Mouse (Mus musculus) kidney, embryonic 16.5 days (tissue): Measurements from ENCODE around the gene Zbtb16. TPM values are rescaled to one million over a fixed set of nuclear protein-coding genes. Genes with fewer than 3 reads are reported as not detected.
A peak's percentile ranks its signal among the peaks of the same experiment; 100 is the strongest.

Source experiments
- ATAC-seq: fragments of 200-750 bp; cut with Nextera tagmentation; 2 replicates; pipeline ENCODE4 v1.8.0; 2017; ENCODE audit warnings: moderate TSS enrichment; ENCODE audit not compliant: low FRiP score, low TSS enrichment
- H3K27ac ChIP-seq: fragments of 300-500 bp; sonication (generic); 2 replicates; pipeline ENCODE4 v1.5.1; 2014; ENCODE audit warnings: low read length
- H3K27me3 ChIP-seq: fragments of 300-500 bp; sonication (generic); 2 replicates; pipeline ENCODE4 v1.6.1; 2014; ENCODE audit warnings: low read length, control low read depth, mixed read lengths; ENCODE audit not compliant: insufficient read depth
- H3K36me3 ChIP-seq: fragments of 300-500 bp; sonication (generic); 2 replicates; pipeline ENCODE4 v1.6.1; 2014; ENCODE audit warnings: low read length, control low read depth, mixed read lengths; ENCODE audit not compliant: insufficient read depth
- H3K4me1 ChIP-seq: fragments of 300-500 bp; sonication (generic); 2 replicates; pipeline ENCODE4 v1.6.1; 2014; ENCODE audit warnings: low read length, control low read depth, mixed read lengths; ENCODE audit not compliant: insufficient read depth
- H3K4me2 ChIP-seq: fragments of 300-500 bp; sonication (generic); replicated peaks from 2 replicates; pipeline ENCODE4 v1.6.1; 2014; ENCODE audit warnings: low read depth, low read length
- H3K4me3 ChIP-seq: fragments of 300-500 bp; sonication (generic); 2 replicates; pipeline ENCODE4 v1.5.1; 2014; ENCODE audit warnings: mild to moderate bottlenecking, low read length
- H3K9ac ChIP-seq: fragments of 300-500 bp; sonication (generic); replicated peaks from 2 replicates; pipeline ENCODE4 v1.6.1; 2014; ENCODE audit warnings: low read length
- H3K9me3 ChIP-seq: fragments of 300-500 bp; sonication (generic); 2 replicates; pipeline ENCODE4 v1.6.1; 2016; ENCODE audit warnings: low read length, control low read depth
- WGBS: fragments of 180-500 bp; shearing (Covaris S2); extraction: QIAGEN DNeasy Blood & Tissue Kit; methylation state at CpG from one replicate; pipeline ENCODE4 v1.1.7; 2014; 5-methylcytosine and 5-hydroxymethylcytosine counted together
- polyA plus RNA-seq: library from polyadenylated mRNA; unstranded; fragments of >200 nt; fragmentation: Nextera tagmentation; extraction: Ambion mirVana; gene quantifications from 2 replicates; pipeline ENCODE4 v1.2.1, GENCODE M21; 2015

The Zbtb16 gene
- polyA plus RNA-seq, 1 experiment from 2014 or later = 1.8 TPM

- peak; percentile 77 for ATAC-seq
- no peaks in the 10 kb centered on the region for H3K36me3 ChIP-seq
- H3K27ac ChIP-seq = no peak overlapping the region
- H3K9me3 ChIP-seq = peaks cover 5% of the 10 kb centered on the region
- peak overlapping the region; percentile 62 for H3K4me2 ChIP-seq
- peaks cover 23% of the 10 kb centered on the region for H3K4me1 ChIP-seq
- 1% methylated on average over 18 of the region's 22 CpGs for WGBS
- peak overlapping the region; percentile 40 for H3K4me3 ChIP-seq
- peak overlapping the region; percentile 48 for H3K9ac ChIP-seq
- H3K27me3 ChIP-seq = peaks cover 13% of the 10 kb centered on the region; the same call in 1 of the 2 replicates
Measured at GRCm38 (mm10) chr9:48649098-48649766, 186.8 kb downstream of the Zbtb16 start.

DNA sequence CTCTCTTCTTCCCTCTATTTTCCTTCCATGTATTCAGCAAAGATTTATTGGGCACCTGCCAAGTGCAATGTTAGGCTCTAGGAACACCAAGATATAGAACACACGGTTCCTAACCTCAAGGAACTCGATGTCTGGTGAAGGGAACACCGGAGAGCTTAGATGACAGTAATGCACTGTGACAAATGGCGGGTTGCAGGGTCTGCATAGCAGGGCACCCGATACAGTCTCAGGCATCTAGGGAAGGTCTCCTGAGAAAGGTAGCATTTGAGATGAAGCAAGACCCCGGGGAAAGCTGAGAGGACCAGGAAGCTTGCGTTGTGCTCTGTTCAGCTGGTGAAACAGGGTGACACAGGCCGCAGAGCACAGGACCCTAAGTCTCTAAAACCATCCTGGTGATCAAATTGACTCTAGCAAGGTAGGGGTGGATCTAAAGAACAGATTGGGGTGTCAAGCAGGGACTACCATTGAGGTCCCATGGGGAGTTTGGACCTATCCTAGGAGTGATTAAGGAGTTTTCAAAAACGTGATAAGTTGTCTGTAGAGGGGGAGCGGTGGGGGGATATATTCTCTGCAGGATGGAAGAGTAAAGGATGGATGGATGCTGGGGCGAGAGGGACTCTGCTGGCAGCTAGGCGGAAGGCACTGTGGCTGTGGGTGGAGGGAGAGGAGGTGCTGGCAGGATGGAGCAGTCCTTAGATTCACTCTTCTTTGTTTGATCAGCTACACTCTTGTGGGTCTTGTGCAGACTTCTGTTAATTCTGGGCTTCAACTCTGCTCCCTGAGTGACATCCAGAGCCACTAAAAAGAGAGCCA, 187.5 kb downstream of the Zbtb16 start:
- peaks cover 13% of the 10 kb centered on the region; the same call in 1 of the 2 replicates for H3K27me3 ChIP-seq
- no peak overlapping the region for H3K27ac ChIP-seq
- H3K4me1 ChIP-seq = peaks cover 23% of the 10 kb centered on the region
- peak overlapping the region; percentile 62 for H3K4me2 ChIP-seq
- H3K9ac ChIP-seq = peak overlapping the region; percentile 48
- H3K4me3 ChIP-seq = peak overlapping the region; percentile 40; the same call in 1 of the 2 replicates
- H3K9me3 ChIP-seq = peaks cover 7% of the 10 kb centered on the region
- WGBS = 43% methylated on average over 12 of the region's 12 CpGs
- ATAC-seq = no peak
- no peaks in the 10 kb centered on the region for H3K36me3 ChIP-seq

GRCm38 (mm10) chr9:48647648-48648284, 188.3 kb downstream of the Zbtb16 start:
- H3K9me3 ChIP-seq = peaks cover 7% of the 10 kb centered on the region
- H3K4me2 ChIP-seq = no peak overlapping the region
- no peak overlapping the region for H3K4me3 ChIP-seq
- WGBS = 37% methylated on average over 10 of the region's 10 CpGs
- 0 out of 2 replicates have a peak, but pooled peaks have one; percentile 26 for ATAC-seq
- no peak overlapping the region for H3K9ac ChIP-seq
- H3K27ac ChIP-seq = no peak overlapping the region
- peaks cover 13% of the 10 kb centered on the region; the same call in 1 of the 2 replicates for H3K27me3 ChIP-seq
- no peaks in the 10 kb centered on the region for H3K36me3 ChIP-seq
- peaks cover 23% of the 10 kb centered on the region for H3K4me1 ChIP-seq

- H3K9ac ChIP-seq = no peak overlapping the region
- H3K27me3 ChIP-seq = peaks cover 13% of the 10 kb centered on the region; the same call in 1 of the 2 replicates
- peaks cover 7% of the 10 kb centered on the region for H3K9me3 ChIP-seq
- peaks cover 23% of the 10 kb centered on the region for H3K4me1 ChIP-seq
- H3K36me3 ChIP-seq = no peaks in the 10 kb centered on the region
- H3K4me2 ChIP-seq = no peak overlapping the region
- H3K27ac ChIP-seq = no peak overlapping the region
- no peak overlapping the region for H3K4me3 ChIP-seq
- ATAC-seq = no peak
- WGBS = 57% methylated on average over 16 of the region's 16 CpGs
Measured at GRCm38 (mm10) chr9:48646781-48647647, 189.0 kb downstream of the Zbtb16 start.

GRCm38 (mm10) chr9:48646251-48646650, 189.8 kb downstream of the Zbtb16 start:
- Histone ChIP-seq H3K4me2 (no peak overlapping the region), H3K9me3 (peaks cover 7% of the 10 kb centered on the region), H3K36me3 (no peaks in the 10 kb centered on the region), H3K27ac (no peak overlapping the region), H3K9ac (no peak overlapping the region), H3K27me3 (peaks cover 10% of the 10 kb centered on the region; the same call in 1 of the 2 replicates), H3K4me1 (peaks cover 23% of the 10 kb centered on the region), H3K4me3 (no peak overlapping the region)
- 25% methylated on average over 4 of the region's 4 CpGs for WGBS
- ATAC-seq = 0 out of 2 replicates have a peak, but pooled peaks have one; percentile 16

GRCm38 (mm10) chr9:48645648-48646126, 190.3 kb downstream of the Zbtb16 start:
- H3K4me1 ChIP-seq = peaks cover 23% of the 10 kb centered on the region
- H3K9me3 ChIP-seq = peaks cover 7% of the 10 kb centered on the region
- ATAC-seq = no peak
- H3K4me2 ChIP-seq = no peak overlapping the region
- H3K27me3 ChIP-seq = peaks cover 6% of the 10 kb centered on the region; the same call in 1 of the 2 replicates
- 51% methylated on average over 4 of the region's 4 CpGs for WGBS
- no peak overlapping the region for H3K27ac ChIP-seq
- no peaks in the 10 kb centered on the region for H3K36me3 ChIP-seq
- no peak overlapping the region for H3K4me3 ChIP-seq
- H3K9ac ChIP-seq = no peak overlapping the region

DNA sequence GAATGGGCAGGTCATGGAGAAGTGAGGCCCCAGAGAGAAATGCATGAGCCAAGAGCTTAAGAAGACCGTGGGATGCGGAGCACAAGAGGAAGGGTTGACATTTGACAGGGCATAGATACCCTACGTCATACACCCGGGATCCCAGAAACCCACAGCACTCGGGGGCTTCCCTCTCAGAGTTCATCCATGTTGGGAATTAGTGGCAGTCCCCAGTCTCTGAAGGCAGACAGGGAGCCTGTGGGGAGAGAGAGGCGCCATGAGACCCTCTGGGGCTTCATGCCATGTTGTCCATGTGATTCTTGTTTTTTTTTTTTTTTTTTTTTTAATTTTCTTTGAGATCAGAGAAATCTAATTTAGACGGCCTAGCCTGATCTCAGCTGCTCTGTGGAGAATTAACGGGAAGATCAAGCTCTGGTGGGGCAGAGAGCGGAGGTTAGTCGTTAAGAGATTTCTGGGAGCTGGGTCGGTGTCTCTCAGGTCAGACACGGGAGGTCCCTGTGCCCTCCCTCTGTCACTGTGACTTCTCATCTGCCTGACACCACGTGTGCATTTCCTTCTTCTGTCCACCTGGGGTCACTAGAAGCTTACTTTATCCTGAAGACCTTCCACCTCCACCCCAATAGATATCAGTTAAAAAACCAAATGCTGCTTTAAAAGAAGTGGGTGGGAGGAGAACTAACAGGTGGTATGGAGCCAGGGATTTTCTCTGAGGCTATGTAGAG, 190.9 kb downstream of the Zbtb16 start:
- H3K27me3 ChIP-seq = peaks cover 4% of the 10 kb centered on the region; the same call in 1 of the 2 replicates
- no peak overlapping the region for H3K4me2 ChIP-seq
- H3K9me3 ChIP-seq = peaks cover 7% of the 10 kb centered on the region
- H3K9ac ChIP-seq = no peak overlapping the region
- no peaks in the 10 kb centered on the region for H3K36me3 ChIP-seq
- WGBS = 46% methylated on average over 13 of the region's 13 CpGs
- H3K4me1 ChIP-seq = peaks cover 21% of the 10 kb centered on the region
- H3K4me3 ChIP-seq = no peak overlapping the region
- no peak overlapping the region for H3K27ac ChIP-seq
- ATAC-seq = no peak

DNA sequence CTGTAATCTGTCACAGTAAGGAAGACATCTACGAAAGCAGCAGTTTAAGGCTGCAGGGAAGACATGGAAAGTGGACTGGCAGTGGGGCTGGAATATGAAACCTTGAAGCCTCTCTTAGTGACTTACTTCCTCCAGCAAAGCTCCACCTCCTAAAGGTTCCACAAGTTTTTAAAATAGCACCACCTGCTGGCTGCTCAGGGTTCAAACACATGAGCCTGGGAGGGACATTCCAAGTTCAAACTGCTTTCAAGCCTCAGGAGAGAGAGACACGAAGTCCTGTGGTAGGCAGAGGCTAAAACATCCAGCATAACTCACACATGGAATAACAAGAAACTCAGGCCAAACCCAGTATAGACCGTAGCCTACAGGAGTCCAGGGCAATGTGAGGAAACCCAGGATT, 191.6 kb downstream of the Zbtb16 start:
- ATAC-seq = no peak
- H3K27ac ChIP-seq = no peak overlapping the region
- H3K9ac ChIP-seq = no peak overlapping the region
- H3K36me3 ChIP-seq = no peaks in the 10 kb centered on the region
- H3K4me3 ChIP-seq = no peak overlapping the region
- peaks cover 7% of the 10 kb centered on the region for H3K9me3 ChIP-seq
- H3K4me1 ChIP-seq = peaks cover 15% of the 10 kb centered on the region
- no peak overlapping the region for H3K4me2 ChIP-seq
- peaks cover 4% of the 10 kb centered on the region; the same call in 1 of the 2 replicates for H3K27me3 ChIP-seq
- WGBS = 76% methylated on average over 3 of the region's 3 CpGs
